Mouse (Mus musculus) A20 (cell line): ENCODE data around the gene Ptprn.

ENCODE experiments used
- DNase-seq: peaks from one replicate; pipeline ENCODE4 v3.0.0-alpha.2; 2011; ENCODE audit warnings: low read depth, low spot score

Ptprn gene

DNA sequence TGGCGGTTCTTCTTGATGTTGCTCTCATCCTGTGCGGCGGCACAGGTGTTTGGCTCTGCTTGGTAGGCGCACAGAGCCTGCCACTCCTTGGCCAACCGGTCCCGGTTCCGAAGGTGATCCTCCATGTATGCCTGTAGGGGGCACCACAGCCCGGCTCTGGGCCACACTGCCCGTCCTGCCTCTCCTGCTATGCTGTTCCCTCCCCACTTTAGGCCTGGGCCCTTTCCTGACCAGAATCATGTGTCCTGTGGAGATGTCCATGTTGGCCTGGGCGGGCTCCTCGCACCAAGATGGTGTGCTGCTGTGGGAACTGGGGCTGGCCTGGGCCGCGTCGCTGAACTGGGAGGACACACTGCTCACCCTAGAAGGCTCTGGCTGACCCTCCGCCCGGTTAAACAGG, 11.3 kb downstream of the Ptprn start:
- DNase-seq: no peak

DNA sequence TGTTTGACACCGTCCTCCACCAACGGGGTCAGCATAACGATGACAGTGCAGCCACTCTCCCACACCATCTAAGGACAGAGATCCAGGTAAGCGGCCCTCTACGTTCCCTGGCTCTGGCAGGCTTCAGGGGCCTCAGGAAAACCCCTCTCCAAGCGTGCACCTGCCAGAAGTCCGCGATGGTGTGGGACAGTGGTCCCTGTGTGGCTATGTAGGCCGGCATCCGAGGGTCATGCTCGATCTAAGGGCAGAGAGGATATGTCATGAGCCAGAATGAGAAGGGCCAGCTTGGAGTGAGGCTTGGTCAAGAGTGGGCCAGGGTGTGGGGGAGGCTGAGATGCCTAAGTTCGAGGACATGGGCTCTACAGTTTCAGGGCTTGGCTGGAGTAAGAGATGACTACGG, 12.0 kb downstream of the Ptprn start:
- DNase-seq: no peak

DNA sequence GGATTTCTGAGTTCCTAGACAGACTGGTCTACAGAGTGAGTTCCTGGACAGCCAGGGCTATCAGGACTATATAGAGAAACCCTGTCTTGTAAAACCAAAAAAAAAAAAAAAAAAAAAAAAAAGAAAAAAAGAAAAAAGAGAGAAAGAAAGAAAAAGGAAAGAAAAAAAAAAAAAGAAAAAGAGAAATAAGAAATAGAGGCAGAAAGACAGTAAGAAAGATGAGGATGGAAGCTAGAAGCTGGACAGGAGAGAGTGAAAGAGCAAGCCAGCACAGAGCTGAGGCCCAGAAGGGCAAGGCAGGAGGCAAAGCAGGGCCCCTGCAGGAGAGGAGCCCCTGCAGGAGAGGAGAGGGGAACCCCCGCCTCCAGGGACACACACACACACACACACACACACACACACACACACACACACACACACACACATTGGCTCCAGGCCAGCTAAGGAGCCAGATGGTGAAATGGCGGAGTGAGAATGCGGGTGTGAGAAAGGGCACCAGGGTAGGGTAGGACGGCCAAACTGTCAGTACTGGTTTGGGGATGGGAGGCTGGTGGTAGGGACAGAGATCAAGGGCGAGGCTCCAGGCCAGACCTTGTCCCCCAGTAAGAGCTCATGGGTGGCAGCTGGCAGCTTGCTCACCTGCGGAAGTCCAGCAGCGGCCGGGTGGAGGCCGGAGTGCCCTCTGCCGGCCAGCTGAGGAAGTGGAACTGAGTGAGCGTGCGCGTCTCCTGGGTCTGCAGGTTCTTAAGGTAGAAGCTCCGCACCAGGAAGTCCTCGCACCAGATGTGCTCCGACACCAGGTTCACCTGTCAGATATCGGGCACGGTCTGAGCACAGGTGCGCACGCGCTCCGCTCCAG, 13.0 kb downstream of the Ptprn start:
- peak; percentile 93 for DNase-seq

DNA sequence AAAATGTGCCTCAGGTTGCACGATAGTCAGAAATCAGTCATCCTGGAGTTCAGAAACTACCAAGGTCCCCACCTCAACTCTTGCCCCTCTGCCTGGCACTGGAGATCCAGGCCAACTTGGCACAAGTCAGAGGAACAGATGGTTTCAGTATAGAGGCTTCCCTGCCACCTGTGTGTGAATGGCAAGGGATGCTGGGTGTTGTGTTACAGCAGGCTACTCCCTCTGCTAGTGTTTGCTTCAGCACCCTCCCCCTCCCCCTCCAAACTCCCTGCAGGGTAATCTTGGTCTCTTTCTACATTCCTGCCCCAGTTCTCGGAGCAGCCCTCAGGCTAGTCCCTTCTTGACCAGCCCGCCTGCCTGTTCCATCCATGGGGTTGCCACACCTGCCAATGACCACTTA, 13.8 kb downstream of the Ptprn start:
- DNase-seq: peak; percentile 16

DNA sequence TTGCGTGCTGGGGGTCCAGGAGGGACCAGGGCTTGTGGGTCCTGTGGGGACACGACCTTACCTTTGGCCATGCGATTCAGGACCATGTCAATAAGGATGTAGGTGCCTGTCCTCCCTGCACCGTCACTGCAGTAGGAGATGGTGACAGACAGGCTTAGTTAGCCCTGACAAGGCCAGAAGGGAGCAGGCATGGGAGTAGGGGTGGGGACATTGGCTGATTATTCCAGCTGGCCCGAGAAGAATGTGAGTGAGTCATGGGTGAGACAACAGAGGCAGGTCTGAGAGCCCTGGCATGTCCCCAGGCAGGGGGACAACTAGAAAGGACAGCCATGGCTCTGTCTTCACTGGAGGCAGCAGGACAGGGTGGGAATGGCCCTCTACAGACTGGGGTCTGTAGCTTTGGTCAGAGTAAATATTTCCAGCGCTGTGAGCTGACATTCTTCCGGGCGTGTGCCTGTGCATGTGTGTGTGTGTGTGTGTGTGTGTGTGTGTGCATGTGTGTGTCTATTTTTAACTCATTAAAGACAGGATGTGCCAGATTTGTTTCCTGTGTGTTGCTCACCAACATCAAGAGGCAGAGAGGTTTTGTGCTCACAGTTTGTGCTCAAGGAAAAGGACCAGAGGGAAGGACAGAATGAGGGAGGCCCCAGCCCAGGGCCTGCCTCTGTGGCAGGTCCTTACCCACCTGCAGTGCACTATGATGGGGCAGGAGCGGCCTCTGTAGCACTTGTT, 16.1 kb downstream of the Ptprn start:
- no peak for DNase-seq

DNA sequence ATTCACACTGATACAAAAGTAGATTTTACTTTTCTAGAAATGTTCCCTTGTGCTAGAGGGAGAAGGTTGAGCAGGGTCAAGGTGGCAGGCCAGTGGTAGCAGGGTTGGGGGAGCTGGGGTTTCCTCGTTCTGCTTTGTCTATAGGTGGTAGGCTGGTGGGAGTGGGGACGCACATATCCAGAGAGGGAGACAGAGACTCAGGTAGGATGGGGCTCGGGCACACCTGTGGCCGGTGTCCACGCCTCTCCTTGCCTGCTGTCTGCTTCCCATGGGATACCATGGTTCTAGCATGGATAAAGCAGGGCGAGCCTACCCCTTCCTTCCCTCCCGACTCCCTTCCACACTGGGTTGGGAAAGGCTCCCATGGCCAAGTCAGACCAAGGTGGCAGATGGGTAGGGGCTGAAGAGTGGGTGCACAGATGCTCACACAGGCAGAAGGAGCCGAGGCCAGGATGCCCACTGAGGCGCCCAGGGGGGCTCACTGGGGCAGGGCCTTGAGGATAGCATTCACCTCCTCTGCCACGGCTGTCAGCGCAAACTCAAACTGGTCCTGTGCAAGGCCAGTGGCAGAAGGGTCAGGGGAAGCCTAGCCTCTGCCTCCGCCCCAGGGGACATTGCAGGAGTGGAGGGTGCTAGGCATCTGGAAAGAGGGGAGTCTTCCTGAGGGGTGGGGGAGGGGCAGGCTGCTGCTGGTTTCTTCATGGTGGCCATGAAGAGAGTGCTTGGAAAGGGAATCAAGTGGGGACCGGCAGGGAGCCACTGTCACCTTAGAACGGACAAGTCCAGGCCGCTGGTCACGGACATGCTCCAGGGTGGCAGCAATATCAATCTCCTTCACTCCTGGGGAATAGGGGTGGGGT, 17.0 kb downstream of the Ptprn start:
- no peak for DNase-seq

DNA sequence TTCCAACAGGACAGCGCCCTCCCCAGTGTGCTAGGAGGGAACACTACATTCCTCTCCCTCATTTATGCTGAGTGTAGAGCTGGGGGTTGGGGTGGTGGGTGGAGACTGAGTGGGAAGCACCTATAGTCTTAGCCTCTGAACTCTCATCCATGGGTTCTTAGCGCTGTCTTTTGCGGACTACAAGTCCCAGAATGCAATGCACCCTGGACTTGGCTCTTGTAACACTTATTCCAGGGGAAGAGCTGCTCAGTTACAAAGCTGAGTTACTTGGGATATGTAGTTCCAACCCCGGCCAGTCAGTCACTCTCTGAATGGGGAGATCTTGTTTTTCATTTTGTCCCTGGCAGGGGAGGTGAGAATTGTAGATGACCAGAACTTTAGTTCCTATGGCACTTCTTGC, 19.5 kb downstream of the Ptprn start:
- DNase-seq: peak; percentile 26

DNA sequence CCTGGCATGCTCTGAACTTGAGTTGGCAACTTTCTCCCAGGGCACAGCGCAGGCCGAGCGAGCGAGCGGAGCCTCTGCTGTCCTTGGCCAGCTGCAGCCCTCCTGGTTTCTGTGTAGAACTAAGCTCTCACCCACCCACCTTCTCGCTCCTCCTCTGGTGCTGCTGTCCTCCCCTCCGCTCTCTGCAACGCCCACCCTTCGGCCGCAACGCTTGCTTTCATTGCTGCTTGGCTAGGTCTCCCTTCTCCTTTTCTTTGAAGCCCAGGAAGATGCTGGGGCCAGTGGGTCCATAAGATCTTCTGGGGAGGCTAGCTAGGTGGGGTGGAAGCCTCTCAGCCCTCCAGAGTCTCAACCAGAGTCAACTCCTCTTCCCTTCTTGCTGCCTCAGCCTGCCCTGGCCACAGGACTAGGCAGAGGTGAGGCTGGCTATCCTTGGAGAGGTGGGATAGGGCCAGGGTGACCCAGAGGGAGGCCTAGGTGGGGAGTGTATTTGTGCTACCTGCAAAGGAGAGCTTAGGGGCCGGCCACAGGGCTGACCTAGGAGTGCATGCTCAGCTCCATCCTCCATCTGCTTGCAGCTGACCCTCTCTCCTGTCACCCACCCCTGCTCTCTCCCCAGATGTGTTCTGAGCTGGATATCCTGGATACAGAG, 20.0 kb downstream of the Ptprn start:
- DNase-seq: no peak

DNA sequence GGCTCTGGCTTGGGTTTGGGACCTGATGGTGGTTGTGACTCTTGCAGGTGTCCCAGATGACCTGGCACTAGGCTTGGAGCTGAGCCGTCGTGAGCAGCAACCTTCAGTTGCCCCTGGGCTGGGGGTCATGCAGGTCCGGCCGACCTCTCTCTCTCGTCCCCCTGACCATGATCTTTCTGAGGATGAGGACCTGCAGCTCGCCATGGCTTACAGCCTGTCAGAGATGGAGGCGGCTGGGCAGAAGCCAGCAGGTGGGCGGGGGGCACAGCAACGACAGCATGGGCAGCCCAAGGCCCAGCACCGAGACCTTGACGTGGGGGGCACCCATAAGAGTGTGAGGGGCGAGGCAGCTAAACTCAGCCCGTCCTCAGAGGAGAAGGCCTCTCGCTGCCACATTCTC, 20.9 kb downstream of the Ptprn start:
- no peak for DNase-seq

DNA sequence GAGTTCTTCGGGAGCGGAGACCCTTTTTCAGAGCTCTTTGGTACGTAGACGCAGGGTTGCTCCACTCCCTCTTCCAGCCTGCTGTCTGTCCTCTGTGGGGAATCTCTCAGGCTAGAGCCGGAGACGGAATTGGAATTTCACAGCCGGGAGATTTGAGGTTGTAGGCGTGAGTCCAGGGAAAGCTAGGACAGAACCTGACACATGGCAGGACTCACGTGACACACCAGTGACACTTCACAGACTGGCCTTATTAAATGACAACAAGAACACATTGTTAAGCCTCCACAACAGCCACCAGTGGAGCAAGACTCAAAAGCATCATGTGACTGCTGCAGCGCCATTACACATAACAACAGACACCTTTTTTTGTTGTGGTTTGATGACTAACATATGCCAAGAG, 24.7 kb downstream of the Ptprn start:
- DNase-seq: no peak

DNA sequence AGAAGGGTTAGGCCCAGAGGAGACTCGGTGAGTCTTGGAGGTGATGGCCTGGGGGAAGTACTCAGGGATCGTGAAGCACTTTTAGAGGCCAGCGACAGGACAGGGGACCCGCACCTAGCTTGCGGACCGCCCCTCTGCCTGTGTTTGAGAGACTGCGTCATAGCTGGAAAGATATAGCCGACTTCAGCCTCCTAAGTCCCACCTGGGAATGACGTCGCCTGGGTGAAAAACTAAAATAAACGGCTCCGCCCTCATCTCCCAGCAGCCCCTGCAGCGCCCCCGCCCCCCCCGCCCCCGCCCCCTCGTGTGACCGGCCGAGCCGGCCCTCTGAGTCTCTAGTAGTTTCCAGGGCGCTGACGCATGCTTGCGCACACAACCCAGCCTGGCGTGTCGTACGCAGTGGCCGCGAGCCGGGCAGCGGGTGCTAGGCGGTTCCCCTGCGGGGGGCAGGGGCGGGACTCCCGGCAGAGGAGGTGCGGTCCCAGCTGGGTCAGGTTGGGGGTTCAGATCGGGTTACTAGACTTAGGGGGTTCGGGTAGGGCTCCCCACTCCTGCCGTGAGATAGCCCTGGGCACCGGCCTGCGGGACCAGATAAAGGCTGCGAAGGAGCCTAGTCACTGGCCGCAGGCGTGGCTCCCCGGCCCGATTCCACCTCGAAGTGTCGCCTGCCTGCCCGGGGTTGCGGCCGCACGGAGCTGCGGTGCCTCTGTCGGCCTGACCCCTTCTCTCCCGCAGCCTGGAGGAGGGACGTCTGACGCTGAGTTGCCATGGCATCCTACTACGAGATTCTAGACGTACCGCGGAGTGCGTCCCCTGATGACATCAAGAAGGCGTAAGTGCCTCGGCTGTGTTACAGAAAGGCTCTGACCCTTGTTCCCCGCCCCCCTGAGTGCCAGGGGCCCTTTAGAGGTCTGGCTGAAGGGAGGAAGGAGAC, 27.9 kb downstream of the Ptprn start, which contains the start of gene Dnajb2:
Gene Dnajb2, plus strand, starts transcription at position 290 of the 934 bp plus-strand sequence.
- DNase-seq: peak; percentile 89

DNA sequence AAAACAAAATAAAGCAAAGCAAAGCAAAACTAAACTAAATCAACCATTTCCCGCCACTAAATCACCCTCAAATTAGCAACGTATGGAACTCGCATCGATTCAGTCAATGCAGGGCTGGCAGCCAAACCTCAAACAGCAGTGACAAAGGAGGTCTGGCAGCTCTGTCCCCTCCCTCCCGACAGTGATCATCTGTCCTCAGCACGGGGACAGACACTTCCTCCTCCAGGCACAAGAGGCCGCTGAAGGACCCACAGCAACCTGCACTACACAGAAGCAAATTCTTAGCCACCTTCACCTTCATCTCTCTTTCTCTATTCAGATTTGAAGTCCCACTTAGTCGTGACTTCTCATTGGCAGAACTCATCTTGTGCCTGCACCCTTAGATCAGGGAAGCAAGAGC, 29.7 kb downstream of the Ptprn start:
- DNase-seq: peak; percentile 83

DNA sequence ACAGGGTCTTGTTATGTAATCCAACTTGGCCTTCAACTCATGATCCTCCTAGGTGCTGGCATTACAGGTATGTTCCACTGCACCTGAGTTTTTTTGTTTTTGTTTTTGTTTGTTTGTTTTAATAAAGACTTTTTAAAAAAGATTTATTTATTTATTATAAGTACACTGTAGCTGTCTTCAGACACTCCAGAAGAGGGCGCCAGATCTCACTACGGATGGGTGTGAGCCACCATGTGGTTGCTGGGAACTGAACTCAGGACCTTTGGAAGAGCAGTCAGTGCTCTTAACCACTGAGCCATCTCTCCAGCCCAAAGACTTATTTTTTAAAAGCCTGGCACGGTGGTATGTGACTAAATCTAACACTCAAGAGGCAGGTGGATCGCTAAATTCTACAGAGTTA, 31.8 kb downstream of the Ptprn start:
- peak; percentile 33 for DNase-seq

DNA sequence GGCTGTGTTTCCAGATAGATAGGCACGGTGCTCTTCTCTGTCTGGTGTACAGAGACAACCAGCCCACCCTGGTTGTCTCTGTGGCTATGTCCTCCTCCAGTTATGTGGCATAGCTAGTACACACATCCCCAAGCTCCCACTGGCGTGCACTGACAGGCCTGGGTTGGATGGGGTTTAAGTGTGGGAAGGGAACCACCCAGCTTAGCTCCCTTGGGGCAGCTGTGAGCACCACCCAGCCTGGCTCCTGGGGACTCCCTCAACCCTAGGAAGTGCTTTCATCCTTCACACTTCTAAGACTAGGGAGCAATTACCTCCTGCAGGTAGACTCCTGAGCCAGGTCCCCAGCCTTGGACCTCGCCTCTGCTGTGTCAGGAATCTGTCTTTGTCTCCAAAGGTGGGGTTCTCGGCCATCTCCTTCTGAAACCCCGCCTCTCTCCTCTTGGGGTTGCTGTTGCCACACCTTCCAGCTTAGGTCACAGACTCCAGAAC, 32.6 kb downstream of the Ptprn start, which contains the start of gene A630095N17Rik:
Gene A630095N17Rik, minus strand, starts transcription at position 439 of the 489 bp plus-strand sequence.
- DNase-seq: no peak

DNA sequence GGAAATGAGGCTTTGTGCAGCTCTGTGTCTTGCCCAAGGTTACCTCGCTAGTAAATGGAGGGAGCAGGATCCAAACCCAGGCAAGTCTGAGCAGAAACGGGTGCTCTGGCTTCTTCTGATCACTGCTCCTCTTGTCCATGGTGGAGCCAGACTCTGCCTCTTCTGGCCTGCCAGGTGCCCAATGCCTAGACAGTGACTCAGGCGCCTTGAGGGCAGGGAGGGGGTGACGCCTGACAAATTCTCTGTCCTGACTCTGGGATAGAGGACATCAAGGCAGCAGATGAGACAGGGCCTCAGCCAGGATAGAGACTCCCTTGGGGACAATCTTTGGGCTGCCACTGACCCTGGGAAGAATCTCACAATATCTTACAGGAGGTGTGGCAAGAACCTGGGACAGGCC, 33.1 kb downstream of the Ptprn start:
- no peak for DNase-seq

DNA sequence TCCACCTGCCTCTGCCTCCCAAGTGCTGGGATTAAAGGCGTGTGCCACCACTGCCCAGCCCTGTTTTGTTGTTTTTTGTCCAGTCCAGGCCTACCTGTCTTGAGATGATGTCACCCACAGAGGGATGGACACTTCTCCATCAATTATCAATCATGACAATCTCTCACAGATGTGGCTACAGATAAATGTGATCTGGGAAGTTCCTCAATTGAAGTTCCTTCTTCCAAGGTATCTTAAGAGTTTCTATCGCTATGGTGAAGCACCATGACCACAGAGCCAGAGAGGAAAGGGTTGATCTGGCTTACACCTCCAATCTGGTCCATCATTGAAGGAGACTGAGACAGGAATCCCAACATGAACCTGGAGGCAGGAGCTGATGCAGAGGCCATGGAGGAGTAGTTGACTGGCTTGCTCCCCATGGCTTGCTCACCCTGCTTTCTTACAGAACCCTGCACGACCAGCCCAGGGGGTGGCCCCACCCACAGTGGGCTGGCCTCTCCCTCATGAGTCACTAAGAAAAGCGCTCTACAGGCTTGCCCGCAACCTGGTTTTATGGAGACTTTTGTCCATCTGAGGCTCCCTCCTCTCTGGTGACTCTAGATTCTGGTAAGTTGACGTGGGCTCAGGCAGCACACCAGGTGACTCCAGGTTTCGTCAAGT, 33.8 kb downstream of the Ptprn start:
- DNase-seq: no peak

DNA sequence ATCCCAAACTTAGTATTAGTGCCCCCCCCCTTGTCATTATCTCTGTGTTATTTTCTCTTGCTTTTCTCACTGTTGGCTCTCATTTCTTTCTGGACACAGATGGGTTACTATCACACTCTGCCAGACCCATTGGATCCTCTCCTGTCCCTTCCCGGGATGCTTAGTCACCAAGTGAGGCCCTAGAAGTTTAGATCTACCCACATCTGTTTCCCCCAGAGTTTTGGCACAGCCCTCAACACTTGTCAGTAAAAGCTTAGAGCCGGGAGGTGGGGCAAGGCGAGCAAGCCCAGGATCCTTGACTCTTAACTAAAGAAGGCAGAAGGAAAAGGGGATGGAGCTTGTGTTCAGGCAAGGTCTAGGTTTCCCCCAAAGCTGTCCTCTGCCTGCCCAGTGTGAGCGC, 35.1 kb downstream of the Ptprn start:
- DNase-seq: no peak

DNA sequence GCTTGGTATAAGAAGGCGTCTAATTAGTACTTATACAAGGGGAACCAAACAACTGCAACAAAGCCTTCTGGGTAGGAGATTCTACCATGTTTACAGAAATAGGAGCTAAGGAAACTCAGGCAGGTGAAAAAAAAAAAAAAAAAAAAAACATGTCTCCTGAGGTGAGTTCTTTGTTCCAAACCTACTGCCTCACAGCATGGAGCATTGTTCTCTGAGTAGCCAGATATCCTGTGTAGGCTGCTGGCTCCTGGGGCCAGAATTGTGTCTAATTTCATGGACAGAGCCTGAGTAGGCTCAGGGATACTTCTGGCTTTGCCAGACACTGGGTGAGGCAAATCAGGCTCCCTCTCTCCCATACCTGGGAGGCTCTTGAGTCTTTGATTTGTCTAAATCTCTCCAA, 36.6 kb downstream of the Ptprn start:
- no peak for DNase-seq

DNA sequence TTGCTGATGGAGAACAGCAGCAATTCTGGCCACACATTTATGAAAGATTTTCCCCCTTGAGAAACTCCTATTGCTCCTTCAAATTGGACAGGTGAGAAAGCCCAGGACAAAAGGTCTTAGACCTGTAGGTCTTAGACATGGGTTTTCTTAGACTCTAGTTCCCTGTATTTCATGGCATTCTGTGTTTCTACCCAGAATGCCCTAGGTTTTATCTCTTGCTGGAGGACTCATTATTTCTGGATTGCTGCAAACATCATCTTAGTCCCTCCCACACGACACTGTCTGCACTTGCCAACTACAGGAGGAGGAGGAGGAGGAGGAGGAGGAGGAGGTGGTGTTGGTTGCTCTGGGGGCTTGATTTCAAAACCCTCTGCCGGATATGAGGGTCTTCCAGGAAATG, 38.2 kb downstream of the Ptprn start:
- DNase-seq: no peak

DNA sequence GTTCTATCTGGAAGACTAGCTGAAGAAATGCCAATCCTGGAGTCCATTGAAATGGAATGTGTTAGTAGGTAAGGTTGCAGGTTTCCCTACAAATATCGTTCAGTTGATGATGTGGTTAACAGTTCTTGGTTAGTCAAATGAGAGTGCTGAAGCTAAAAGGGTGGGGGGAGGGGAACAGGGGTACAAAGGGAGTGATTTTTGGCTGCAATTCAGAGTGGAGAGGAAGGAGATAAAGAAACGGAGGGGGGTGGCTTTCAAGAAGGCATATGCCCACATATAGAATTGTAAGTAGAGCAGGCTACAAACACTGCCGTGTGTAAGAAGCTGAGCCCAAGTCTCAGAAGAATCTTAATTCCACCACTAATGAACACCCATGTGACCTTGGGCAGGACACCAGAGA, 38.8 kb downstream of the Ptprn start:
- no peak for DNase-seq
